Mouse (Mus musculus): ENCODE measurements at regions not wholly inside any gene's neighbourhood (a gene's known extent, or its start where the extent isn't known, plus 50 kb on each side); places are given as distances from the start of the nearest gene placed in this dataset.

GRCm38 (mm10) chr4:152779526-152779925 lies 301.9 kb upstream of the Kcnab2 start:
- Histone ChIP-seq H3K36me3 (ENCODE audit: control insufficient read depth, insufficient read depth, low read length) (no peaks in the 10 kb centered on the region), H3K27me3 (replicated peaks; ENCODE audit: control insufficient read depth, insufficient read depth, low read length) (no peaks in the 10 kb centered on the region), H3K4me2 (ENCODE audit: low read length) (no peak overlapping the region), H3K4me1 (ENCODE audit: control insufficient read depth, insufficient read depth, low read length) (0 out of 2 replicates have a peak, but pooled peaks cover 1% of the 10 kb centered on the region), H3K9ac (ENCODE audit: low read length) (no peak overlapping the region), H3K9me3 (replicated peaks; ENCODE audit: control insufficient read depth, low read length) (no peaks in the 10 kb centered on the region), H3K4me3 (ENCODE audit: low read depth, low read length) (no peak overlapping the region), H3K27ac (ENCODE audit: low read depth, low read length) (no peak overlapping the region; the same call in 1 of the 2 replicates)
- 88% methylated on average over 17 of the region's 17 CpGs for WGBS
- no peak for DNase-seq (ENCODE audit: low spot score)
- no peak for ATAC-seq

- Histone ChIP-seq H3K27ac (ENCODE audit: low read depth, low read length) (no peak overlapping the region), H3K27me3 (replicated peaks; ENCODE audit: control insufficient read depth, insufficient read depth, low read length) (no peaks in the 10 kb centered on the region), H3K4me1 (ENCODE audit: control insufficient read depth, insufficient read depth, low read length) (no peaks in the 10 kb centered on the region), H3K4me2 (ENCODE audit: low read length) (no peak overlapping the region), H3K4me3 (ENCODE audit: low read depth, low read length) (no peak overlapping the region), H3K9ac (ENCODE audit: low read length) (no peak overlapping the region), H3K9me3 (replicated peaks; ENCODE audit: control insufficient read depth, low read length) (no peaks in the 10 kb centered on the region), H3K36me3 (ENCODE audit: control insufficient read depth, insufficient read depth, low read length) (no peaks in the 10 kb centered on the region)
- WGBS = 85% methylated on average over 6 of the region's 6 CpGs
- ATAC-seq (no peak), DNase-seq (ENCODE audit: low spot score) (no peak)
These were observed 298.1 kb upstream of the Kcnab2 start for GRCm38 (mm10) chr4:152775801-152776200.

- Histone ChIP-seq H3K27me3 (replicated peaks; ENCODE audit: control insufficient read depth, insufficient read depth, low read length) (no peaks in the 10 kb centered on the region), H3K9ac (ENCODE audit: low read length) (no peak overlapping the region), H3K9me3 (replicated peaks; ENCODE audit: control insufficient read depth, low read length) (no peaks in the 10 kb centered on the region; the same call in 1 of the 2 replicates), H3K27ac (ENCODE audit: low read depth, low read length) (no peak overlapping the region), H3K4me1 (ENCODE audit: control insufficient read depth, insufficient read depth, low read length) (no peaks in the 10 kb centered on the region), H3K4me2 (ENCODE audit: low read length) (no peak overlapping the region), H3K36me3 (ENCODE audit: control insufficient read depth, insufficient read depth, low read length) (no peaks in the 10 kb centered on the region), H3K4me3 (ENCODE audit: low read depth, low read length) (no peak overlapping the region)
- WGBS = 84% methylated on average over 7 of the region's 7 CpGs
- DNase-seq (ENCODE audit: low spot score) = no peak
- ATAC-seq = no peak
These were observed 293.7 kb upstream of the Kcnab2 start for GRCm38 (mm10) chr4:152771386-152771785.

- Histone ChIP-seq H3K4me3 (ENCODE audit: low read depth, low read length) (no peak overlapping the region), H3K27ac (ENCODE audit: low read depth, low read length) (no peak overlapping the region), H3K36me3 (ENCODE audit: control insufficient read depth, insufficient read depth, low read length) (no peaks in the 10 kb centered on the region), H3K27me3 (replicated peaks; ENCODE audit: control insufficient read depth, insufficient read depth, low read length) (no peaks in the 10 kb centered on the region), H3K9ac (ENCODE audit: low read length) (no peak overlapping the region), H3K4me2 (ENCODE audit: low read length) (no peak overlapping the region), H3K4me1 (ENCODE audit: control insufficient read depth, insufficient read depth, low read length) (no peaks in the 10 kb centered on the region), H3K9me3 (replicated peaks; ENCODE audit: control insufficient read depth, low read length) (no peaks in the 10 kb centered on the region; the same call in 1 of the 2 replicates)
- no peak for DNase-seq (ENCODE audit: low spot score)
- WGBS = 85% methylated on average over 5 of the region's 5 CpGs
- ATAC-seq = no peak
These were observed 289.7 kb upstream of the Kcnab2 start for GRCm38 (mm10) chr4:152767372-152767771.

GRCm38 (mm10) chr4:152763116-152763515 lies 285.4 kb upstream of the Kcnab2 start:
- WGBS = 16% methylated on average over 6 of the region's 6 CpGs
- no peaks in the 10 kb centered on the region for H3K36me3 ChIP-seq (ENCODE audit: control insufficient read depth, insufficient read depth, low read length)
- H3K27ac ChIP-seq (ENCODE audit: low read depth, low read length) = no peak overlapping the region
- H3K4me1 ChIP-seq (ENCODE audit: control insufficient read depth, insufficient read depth, low read length) = no peaks in the 10 kb centered on the region
- H3K9ac ChIP-seq (ENCODE audit: low read length) = no peak overlapping the region
- H3K4me3 ChIP-seq (ENCODE audit: low read depth, low read length) = no peak overlapping the region
- no peak overlapping the region for H3K4me2 ChIP-seq (ENCODE audit: low read length)
- no peaks in the 10 kb centered on the region for H3K27me3 ChIP-seq (replicated peaks; ENCODE audit: control insufficient read depth, insufficient read depth, low read length)
- H3K9me3 ChIP-seq (replicated peaks; ENCODE audit: control insufficient read depth, low read length) = no peaks in the 10 kb centered on the region; the same call in 1 of the 2 replicates
- no peak for DNase-seq (ENCODE audit: low spot score)
- no peak for ATAC-seq

- WGBS = 86% methylated on average over 4 of the region's 4 CpGs
- no peak for ATAC-seq
- Histone ChIP-seq H3K27me3 (replicated peaks; ENCODE audit: control insufficient read depth, insufficient read depth, low read length) (no peaks in the 10 kb centered on the region), H3K4me3 (ENCODE audit: low read depth, low read length) (no peak overlapping the region), H3K9ac (ENCODE audit: low read length) (no peak overlapping the region), H3K4me2 (ENCODE audit: low read length) (no peak overlapping the region), H3K9me3 (replicated peaks; ENCODE audit: control insufficient read depth, low read length) (no peaks in the 10 kb centered on the region; the same call in 1 of the 2 replicates), H3K36me3 (ENCODE audit: control insufficient read depth, insufficient read depth, low read length) (no peaks in the 10 kb centered on the region), H3K27ac (ENCODE audit: low read depth, low read length) (no peak overlapping the region), H3K4me1 (ENCODE audit: control insufficient read depth, insufficient read depth, low read length) (no peaks in the 10 kb centered on the region; the same call in 1 of the 2 replicates)
- DNase-seq (ENCODE audit: low spot score) = no peak
These were observed 284.9 kb upstream of the Kcnab2 start for GRCm38 (mm10) chr4:152762576-152762975.

- no peaks in the 10 kb centered on the region for H3K36me3 ChIP-seq (ENCODE audit: control insufficient read depth, insufficient read depth, low read length)
- no peaks in the 10 kb centered on the region for H3K27me3 ChIP-seq (replicated peaks; ENCODE audit: control insufficient read depth, insufficient read depth, low read length)
- no peaks in the 10 kb centered on the region for H3K9me3 ChIP-seq (replicated peaks; ENCODE audit: control insufficient read depth, low read length)
- 81% methylated on average over 5 of the region's 5 CpGs for WGBS
- no peak overlapping the region for H3K9ac ChIP-seq (ENCODE audit: low read length)
- peaks cover 16% of the 10 kb centered on the region for H3K4me1 ChIP-seq (ENCODE audit: control insufficient read depth, insufficient read depth, low read length)
- DNase-seq (ENCODE audit: low spot score) (peak; percentile 52), ATAC-seq (peak; percentile 36; the same call in 1 of the 2 replicates)
- H3K4me3 ChIP-seq (ENCODE audit: low read depth, low read length) = no peak overlapping the region
- peak overlapping the region; percentile 41; the same call in 1 of the 2 replicates for H3K27ac ChIP-seq (ENCODE audit: low read depth, low read length)
- H3K4me2 ChIP-seq (ENCODE audit: low read length) = no peak overlapping the region
These were observed 279.5 kb upstream of the Kcnab2 start for GRCm38 (mm10) chr4:152757191-152757590.

GRCm38 (mm10) chr4:152756535-152756934 lies 278.9 kb upstream of the Kcnab2 start:
- no peak overlapping the region for H3K4me3 ChIP-seq (ENCODE audit: low read depth, low read length)
- peaks cover 16% of the 10 kb centered on the region for H3K4me1 ChIP-seq (ENCODE audit: control insufficient read depth, insufficient read depth, low read length)
- H3K27ac ChIP-seq (ENCODE audit: low read depth, low read length) = peak overlapping the region; percentile 79; the same call in 1 of the 2 replicates
- 0 out of 2 replicates have a peak, but pooled peaks cover 4% of the 10 kb centered on the region for H3K9me3 ChIP-seq (replicated peaks; ENCODE audit: control insufficient read depth, low read length)
- H3K36me3 ChIP-seq (ENCODE audit: control insufficient read depth, insufficient read depth, low read length) = no peaks in the 10 kb centered on the region
- WGBS = 29% methylated on average over 10 of the region's 10 CpGs
- H3K27me3 ChIP-seq (replicated peaks; ENCODE audit: control insufficient read depth, insufficient read depth, low read length) = no peaks in the 10 kb centered on the region
- H3K4me2 ChIP-seq (ENCODE audit: low read length) = no peak overlapping the region
- no peak overlapping the region for H3K9ac ChIP-seq (ENCODE audit: low read length)
- ATAC-seq (peak; percentile 83), DNase-seq (ENCODE audit: low spot score) (peak; percentile 84)

- ATAC-seq = no peak
- no peaks in the 10 kb centered on the region for H3K27me3 ChIP-seq (replicated peaks; ENCODE audit: control insufficient read depth, insufficient read depth, low read length)
- DNase-seq (ENCODE audit: low spot score) = no peak
- H3K4me3 ChIP-seq (ENCODE audit: low read depth, low read length) = no peak overlapping the region
- H3K4me1 ChIP-seq (ENCODE audit: control insufficient read depth, insufficient read depth, low read length) = peaks cover 16% of the 10 kb centered on the region
- 0 out of 2 replicates have a peak, but pooled peaks cover 4% of the 10 kb centered on the region for H3K9me3 ChIP-seq (replicated peaks; ENCODE audit: control insufficient read depth, low read length)
- H3K36me3 ChIP-seq (ENCODE audit: control insufficient read depth, insufficient read depth, low read length) = no peaks in the 10 kb centered on the region
- no peak overlapping the region for H3K9ac ChIP-seq (ENCODE audit: low read length)
- H3K4me2 ChIP-seq (ENCODE audit: low read length) = no peak overlapping the region
- 94% methylated on average over 8 of the region's 8 CpGs for WGBS
- H3K27ac ChIP-seq (ENCODE audit: low read depth, low read length) = peak overlapping the region; percentile 79; the same call in 1 of the 2 replicates
These were observed 278.1 kb upstream of the Kcnab2 start for GRCm38 (mm10) chr4:152755756-152756155.

Measured in forebrain, embryonic 14.5 days (tissue).